Mouse (Mus musculus): ENCODE results near the gene Myom3.
"Not testable (repeated sequence)": the region's sequence is repeated elsewhere in the genome, so short reads cannot be mapped to it uniquely, and the experiment has no call there.

Myom3 gene

GRCm38 (mm10) chr4:135759356-135759976 is at the start of gene Myom3:
TSS of gene Myom3 (plus strand) at chr4:135759715.
- no peak for DNase-seq (ENCODE audit: low spot score in 2 of 2)

GRCm38 (mm10) chr4:135710392-135710791 is 49.1 kb upstream of the Myom3 start:
- no peak for DNase-seq (ENCODE audit: low spot score in 2 of 2)

- no peak for DNase-seq (ENCODE audit: low spot score in 2 of 2)
These were observed 44.7 kb upstream of the Myom3 start for GRCm38 (mm10) chr4:135714776-135715175.

GRCm38 (mm10) chr4:135716438-135716837 is 43.1 kb upstream of the Myom3 start:
- not testable (repeated sequence) for DNase-seq (ENCODE audit: low spot score in 2 of 2)

- DNase-seq (ENCODE audit: low spot score in 2 of 2) = no peak
These were observed 36.8 kb upstream of the Myom3 start for GRCm38 (mm10) chr4:135722540-135723290.

- DNase-seq (ENCODE audit: low spot score in 2 of 2) = no peak
These were observed 33.1 kb upstream of the Myom3 start for GRCm38 (mm10) chr4:135726416-135726815.

- no peak for DNase-seq (ENCODE audit: low spot score in 2 of 2)
These were observed 31.7 kb upstream of the Myom3 start, which contains the start of gene Il22ra1 for GRCm38 (mm10) chr4:135727817-135728216. TSS of gene Il22ra1 (plus strand) at chr4:135728172.

- DNase-seq (ENCODE audit: low spot score in 2 of 2) = no peak
These were observed 29.3 kb upstream of the Myom3 start for GRCm38 (mm10) chr4:135730204-135730603.

GRCm38 (mm10) chr4:135730951-135731350 is 28.6 kb upstream of the Myom3 start:
- no peak for DNase-seq (ENCODE audit: low spot score in 2 of 2)

- no peak for DNase-seq (ENCODE audit: low spot score in 2 of 2)
These were observed 25.6 kb upstream of the Myom3 start for GRCm38 (mm10) chr4:135733901-135734300.

GRCm38 (mm10) chr4:135736903-135737302 is 22.6 kb upstream of the Myom3 start:
- no peak for DNase-seq (ENCODE audit: low spot score in 2 of 2)

- no peak for DNase-seq (ENCODE audit: low spot score in 2 of 2)
These were observed 21.3 kb upstream of the Myom3 start for GRCm38 (mm10) chr4:135738237-135738636.

GRCm38 (mm10) chr4:135739148-135739547 is 20.4 kb upstream of the Myom3 start:
- DNase-seq (ENCODE audit: low spot score in 2 of 2) = no peak

GRCm38 (mm10) chr4:135739672-135740071 is 19.8 kb upstream of the Myom3 start:
- no peak for DNase-seq (ENCODE audit: low spot score in 2 of 2)

GRCm38 (mm10) chr4:135743520-135743919 is 16.0 kb upstream of the Myom3 start:
- no peak for DNase-seq (ENCODE audit: low spot score in 2 of 2)

GRCm38 (mm10) chr4:135744726-135745448 is 14.6 kb upstream of the Myom3 start:
- no peak for DNase-seq (ENCODE audit: low spot score in 2 of 2)

- no peak for DNase-seq (ENCODE audit: low spot score in 2 of 2)
These were observed 13.9 kb upstream of the Myom3 start for GRCm38 (mm10) chr4:135745613-135746012.

- no peak for DNase-seq (ENCODE audit: low spot score in 2 of 2)
These were observed 8.6 kb upstream of the Myom3 start for GRCm38 (mm10) chr4:135750896-135751295.

- no peak for DNase-seq (ENCODE audit: low spot score in 2 of 2)
These were observed 7.3 kb upstream of the Myom3 start for GRCm38 (mm10) chr4:135752106-135752778.

GRCm38 (mm10) chr4:135752779-135753164 is 6.7 kb upstream of the Myom3 start:
- DNase-seq (ENCODE audit: low spot score in 2 of 2) = no peak

GRCm38 (mm10) chr4:135758331-135758730 is 1.2 kb upstream of the Myom3 start:
- no peak for DNase-seq (ENCODE audit: low spot score in 2 of 2)

- DNase-seq (ENCODE audit: low spot score in 2 of 2) = no peak
These were observed 690 bp upstream of the Myom3 start for GRCm38 (mm10) chr4:135758825-135759224.

All from spleen, postnatal 14 days (tissue).